In genomic region chr2:71134041-71134505, GRCm38 (mm10) we compare ENCODE assay signal across 12 mouse cellular contexts. TPM values are rescaled to one million over a fixed set of nuclear protein-coding genes. Genes with fewer than 3 reads are reported as not detected.
DNase-seq lines count a peak whose midpoint lies in the region; ATAC-seq and TF ChIP-seq lines count a peak whose summit lies in the region.
"Had no signal": no experiment of that assay in that cellular context is flagged by ENCODE, and none has a peak within 500 bp of the region (broad histone marks: within the 10 kb centered on the region; RNA-seq: fewer than 3 reads in every experiment).

No protein-coding gene starts in this region.

- no peak for TF ChIP-seq CTCF in lung, adult 2 months (IDR thresholded peaks at IDR 0.05; ENCODE audit: insufficient read depth, low read length)
- no peak for TF ChIP-seq CTCF in kidney, adult 2 months (conservative IDR thresholded peaks at IDR 0.05; ENCODE audit: insufficient read depth, insufficient read length, low read depth, low read length)

- ATAC-seq in megakaryocyte-erythroid progenitor cell, adult 5-6 weeks (replicated peaks; ENCODE audit: low FRiP score, low TSS enrichment, poor library complexity, severe bottlenecking), result peak; percentile 84
- ATAC-seq: hindbrain, embryonic 16.5 days had no signal

- WGBS in lung, adult 2 months, result 69% methylated on average over 9 of the region's 9 CpGs
- WGBS in kidney, adult 2 months, result 88% methylated on average over 9 of the region's 9 CpGs

- no peak for TF ChIP-seq POLR2A in lung, adult 2 months (IDR thresholded peaks at IDR 0.05; ENCODE audit: borderline replicate concordance, extremely low read depth, low read depth, low read length)
- TF ChIP-seq POLR2A in kidney, adult 2 months (IDR thresholded peaks at IDR 0.05; ENCODE audit: low read depth, low read length), result no peak

- DNase-seq in adrenal gland, adult 2 months, result peak; percentile 66
- no peak for DNase-seq in adrenal gland, adult 8-10 months
- peak; percentile 44 for DNase-seq in urinary bladder, postnatal 14 days (ENCODE audit: low spot score)
- DNase-seq in urinary bladder, postnatal 10 days (ENCODE audit: low spot score), result no peak
- peak; percentile 25 for DNase-seq in lung, adult 2 months
- no peak for DNase-seq in heart, adult 9 months (ENCODE audit: low spot score in 2 of 2)
- no peak for DNase-seq in kidney, adult 2 months
- DNase-seq: cerebellum, adult 9-11 months; heart, postnatal 14 days; right cerebral cortex, adult 18-20 months had no signal

- no peaks in the 10 kb centered on the region; the same call in 1 of the 2 replicates for H3K4me1 ChIP-seq in lung, adult 2 months (ENCODE audit: control insufficient read depth, insufficient read depth, low read length)
- no peaks in the 10 kb centered on the region for H3K4me1 ChIP-seq in kidney, adult 2 months (ENCODE audit: control insufficient read depth, insufficient read depth, low read length)

- H3K4me3 ChIP-seq in lung, adult 2 months (replicated peaks; ENCODE audit: extremely low read depth, low read depth, low read length), result no peak overlapping the region
- no peak overlapping the region for H3K4me3 ChIP-seq in kidney, adult 2 months (ENCODE audit: insufficient read depth, low read depth, low read length)

- H3K27me3 ChIP-seq in kidney, adult 2 months (replicated peaks; ENCODE audit: control insufficient read depth, insufficient read depth, low read length), result no peaks in the 10 kb centered on the region

- H3K36me3 ChIP-seq in kidney, adult 2 months (ENCODE audit: control insufficient read depth, insufficient read depth, low read length), result no peaks in the 10 kb centered on the region

- no peak overlapping the region for H3K27ac ChIP-seq in kidney, adult 2 months (ENCODE audit: insufficient read depth, low read depth, low read length)

RNA-seq across cellular contexts. Expression of gene Cybrd1, which starts 16.4 kb away (rescaled TPM):
- total RNA-seq in adrenal gland, adult 2 months (2021), result 1 to 10 TPM; 1.0 to 1.2 TPM
- 0.21 and 0.22 TPM in 2 replicates for polyA plus RNA-seq in adrenal gland, adult 2 months (2012; rRNA removed)
- total RNA-seq in adrenal gland, adult 8-10 months (2022), result 1 to 10 TPM in 2 of 4 experiments, under 1 TPM in 2; 0.73 to 1.2 (median 0.94) TPM
- polyA plus RNA-seq in lung, adult 2 months (2012; rRNA removed), result 7.4 and 8.3 TPM in 2 replicates
- total RNA-seq in megakaryocyte-erythroid progenitor cell, adult 5-6 weeks (2014; fragmentation: Nextera tagmentation), result 0.42 TPM in 1 of 2 replicates, not detected in the other
- 0.23 and 0.42 TPM in 2 replicates for total RNA-seq in megakaryocyte-erythroid progenitor cell, adult 5-6 weeks (2017)
- polyA plus RNA-seq in kidney, adult 2 months (2012; rRNA removed), result 0.25 and 0.42 TPM in 2 replicates

Comparison
In these comparisons a context has a peak if more than half of its experiments do, and no peak if none do; other contexts are left out.
1. DNase-seq: peak in adrenal gland, adult 2 months (single experiment), urinary bladder, postnatal 14 days (single experiment) and lung, adult 2 months (single experiment); none in adrenal gland, adult 8-10 months (single experiment), urinary bladder, postnatal 10 days (single experiment), heart, adult 9 months (0 of 2) and kidney, adult 2 months (single experiment).